Mouse (Mus musculus) yolk sac, embryonic 10.5 days (tissue): ENCODE measurements around the gene Arid2.

ENCODE experiments used
- DNase-seq: peaks from one replicate; pipeline ENCODE4 v3.0.0-alpha.2; 2017; ENCODE audit warnings: low spot score

Gene Arid2

DNA sequence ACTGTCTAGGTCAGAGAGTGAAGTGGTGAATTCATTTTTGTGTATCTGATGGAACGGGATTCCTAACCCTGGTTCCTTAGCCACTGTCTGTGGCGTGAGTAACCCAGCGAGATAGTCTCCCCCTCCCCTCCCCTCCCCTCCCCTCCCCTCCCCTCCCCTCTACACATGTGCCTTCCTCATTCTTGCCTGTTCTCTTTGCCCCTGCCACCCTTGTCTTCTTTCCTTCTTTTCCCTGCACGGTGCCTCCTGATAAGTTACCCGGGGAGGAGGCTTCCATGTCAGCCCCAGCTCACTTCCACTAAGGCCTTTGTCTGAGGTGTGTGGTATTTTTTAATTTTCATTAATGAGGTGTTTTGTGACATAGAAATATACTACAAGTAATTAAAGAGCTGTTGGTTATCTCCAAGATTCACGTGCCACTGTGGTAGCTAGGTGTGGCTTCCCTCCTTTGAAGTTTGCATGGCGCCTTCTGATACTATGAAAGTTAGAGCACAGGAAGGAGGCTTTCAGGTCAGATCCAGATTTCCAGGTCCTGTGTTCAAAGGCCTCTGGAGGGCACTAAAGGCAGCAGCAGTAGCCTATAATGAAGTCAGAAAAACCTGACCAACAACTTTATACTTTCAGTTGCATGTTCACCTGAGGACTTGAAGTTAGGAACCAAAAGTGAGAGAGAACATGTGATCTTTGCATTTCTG is 57.4 kb downstream of the Arid2 start:
- DNase-seq: no peak

DNA sequence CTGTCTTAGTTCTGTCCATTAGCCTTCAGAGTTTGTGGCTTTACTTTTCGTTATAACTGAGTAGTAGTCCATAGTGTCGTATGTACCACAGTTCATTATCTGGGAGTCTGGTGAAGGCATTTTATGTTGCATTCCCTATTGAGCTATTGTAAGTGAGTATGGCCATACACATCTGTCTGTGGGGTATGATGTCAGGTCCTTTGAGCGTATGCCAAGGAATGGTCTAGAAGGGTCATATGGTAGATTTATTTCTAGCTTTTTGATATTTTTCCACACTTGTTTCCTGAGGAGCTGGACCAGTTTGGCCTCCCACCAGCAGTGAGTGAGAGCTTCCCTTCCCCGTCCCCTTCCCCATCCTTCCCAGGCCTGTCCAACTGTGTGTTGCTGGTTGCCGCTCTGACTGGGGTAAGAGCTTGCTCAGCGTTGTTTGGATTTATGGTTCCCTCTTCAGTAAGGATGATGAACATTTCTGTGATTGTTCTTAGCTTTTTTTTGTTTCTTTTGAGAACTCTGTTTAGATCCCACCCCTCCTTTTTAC is 58.1 kb downstream of the Arid2 start:
- DNase-seq: no peak

DNA sequence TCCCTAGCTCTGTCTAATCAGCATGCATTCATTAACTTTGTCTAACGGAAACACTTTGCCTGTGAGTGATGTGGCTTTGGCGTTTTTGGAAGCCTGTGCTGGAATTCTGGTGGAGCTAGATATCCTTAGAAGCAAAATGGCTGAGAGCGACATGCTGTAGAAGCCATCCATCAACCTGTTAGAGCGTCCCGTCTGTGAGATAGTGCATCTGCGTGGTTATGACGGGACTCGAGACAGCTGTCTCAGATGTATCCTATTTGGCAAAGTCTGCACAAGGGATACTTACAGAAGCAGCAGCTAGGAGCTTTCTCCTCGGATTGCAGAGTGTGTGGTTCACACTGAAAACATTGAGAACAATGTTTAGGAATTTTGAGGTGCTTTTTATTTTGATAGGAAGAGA is 64.1 kb downstream of the Arid2 start:
- DNase-seq: no peak

DNA sequence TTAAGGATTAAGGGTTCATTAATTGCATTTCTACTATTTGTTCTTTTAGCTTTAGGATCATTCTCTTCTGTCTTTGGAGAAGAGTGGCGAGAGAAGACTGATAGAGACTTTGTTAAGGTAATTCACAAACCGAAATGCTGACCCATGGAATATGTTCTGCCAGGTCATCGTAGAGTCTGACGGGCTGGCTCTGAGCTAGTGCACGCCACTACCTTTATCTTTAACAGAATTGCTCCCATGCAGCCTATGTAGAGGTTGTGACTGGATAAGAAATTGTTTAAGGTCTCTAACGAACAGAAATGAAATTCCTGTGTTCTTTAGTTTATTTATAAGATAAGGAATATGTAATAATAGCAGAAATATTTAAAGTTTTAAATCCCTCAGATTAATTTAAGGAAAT is 71.6 kb downstream of the Arid2 start:
- no peak for DNase-seq

DNA sequence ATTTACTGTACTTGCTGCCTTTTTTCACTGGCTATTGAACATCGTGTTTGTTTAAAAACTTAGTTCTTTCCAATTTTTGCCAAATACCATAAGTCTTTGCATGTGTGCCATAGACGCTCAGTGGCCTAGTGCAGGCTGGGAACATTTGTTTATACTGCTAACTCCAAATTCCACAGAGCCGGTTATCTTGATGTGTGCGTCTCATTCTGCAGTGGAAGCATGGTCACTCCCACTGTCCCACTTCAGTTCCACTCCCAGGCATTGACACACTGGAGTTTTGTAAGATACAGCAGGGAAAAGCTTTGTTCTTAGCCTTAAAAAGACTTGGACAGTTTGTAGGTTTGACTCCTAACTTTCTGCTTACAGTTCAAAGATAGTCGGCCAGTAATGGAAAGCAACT is 73.3 kb downstream of the Arid2 start:
- no peak for DNase-seq

GRCm38 (mm10) chr15:96365351-96365750 is 78.0 kb downstream of the Arid2 start:
- no peak for DNase-seq

GRCm38 (mm10) chr15:96366176-96366963 is 79.1 kb downstream of the Arid2 start:
- no peak for DNase-seq

GRCm38 (mm10) chr15:96371311-96371710 is 84.0 kb downstream of the Arid2 start:
- no peak for DNase-seq

DNA sequence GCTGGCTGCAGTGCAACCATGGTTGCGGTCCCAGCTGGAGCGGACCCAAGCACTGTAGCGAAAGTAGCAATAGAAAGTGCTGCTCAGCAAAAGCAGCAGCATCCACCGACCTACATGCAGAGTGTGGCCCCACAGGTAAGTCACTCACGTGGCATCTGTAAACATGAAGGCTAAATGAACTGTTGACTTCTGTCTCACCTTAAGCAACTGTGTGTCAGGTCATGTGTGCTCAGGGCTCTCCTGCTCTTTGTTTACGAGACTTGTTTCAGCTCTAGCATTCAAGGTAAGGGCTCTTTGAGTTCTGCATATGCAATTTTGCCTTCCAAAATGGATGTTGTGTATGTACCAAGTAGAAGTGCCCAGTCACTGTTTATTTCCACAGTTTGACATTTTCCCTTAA is 85.3 kb downstream of the Arid2 start:
- no peak for DNase-seq

DNA sequence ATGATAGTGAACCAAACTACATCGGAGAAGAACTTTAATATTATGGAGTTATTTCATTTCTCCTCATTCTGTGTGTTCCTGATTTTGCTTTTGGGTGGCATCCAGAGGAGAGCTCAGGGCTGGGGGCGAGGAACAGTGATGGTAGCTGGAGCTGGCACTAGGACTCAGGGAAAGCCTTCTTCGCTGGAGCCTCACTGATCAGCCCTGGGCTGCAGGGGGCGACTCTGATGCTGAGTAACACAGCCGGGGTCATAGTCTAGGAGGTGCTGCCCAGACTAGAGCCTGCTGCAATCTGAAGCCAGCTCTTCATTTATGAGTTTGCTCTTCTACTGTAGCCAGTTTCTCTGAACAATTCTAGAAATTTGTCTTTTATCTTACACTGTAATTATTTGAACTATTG is 85.8 kb downstream of the Arid2 start:
- DNase-seq: no peak

GRCm38 (mm10) chr15:96376214-96376613 is 88.9 kb downstream of the Arid2 start:
- DNase-seq: no peak

- DNase-seq: no peak
These were observed 89.9 kb downstream of the Arid2 start for GRCm38 (mm10) chr15:96377263-96377662.

GRCm38 (mm10) chr15:96377701-96378100 is 90.4 kb downstream of the Arid2 start:
- no peak for DNase-seq

- DNase-seq: no peak
These were observed 94.9 kb downstream of the Arid2 start for GRCm38 (mm10) chr15:96382223-96382622.

DNA sequence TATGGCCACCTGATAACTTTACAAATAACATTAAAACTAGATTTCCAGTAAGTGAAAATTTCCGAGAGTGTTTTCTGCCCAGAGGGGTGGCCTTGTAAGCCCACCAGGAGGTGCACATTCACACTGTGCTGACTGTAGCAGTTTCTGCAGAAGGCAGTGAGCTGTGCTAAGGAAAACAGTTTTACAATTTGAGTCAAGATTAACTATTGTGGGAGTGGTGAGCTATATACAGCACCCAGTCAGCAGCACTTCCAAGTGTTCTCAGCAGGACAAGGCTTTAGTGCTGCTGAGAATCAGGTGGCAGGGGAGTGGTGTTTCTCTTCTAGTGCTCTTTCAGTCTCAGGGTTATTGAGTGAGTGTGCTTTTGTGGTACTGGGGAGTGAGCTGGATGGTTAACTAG is 101.2 kb downstream of the Arid2 start:
- no peak for DNase-seq

GRCm38 (mm10) chr15:96392878-96393277 is 105.6 kb downstream of the Arid2 start:
- no peak for DNase-seq

GRCm38 (mm10) chr15:96395071-96395470 is 107.8 kb downstream of the Arid2 start:
- no peak for DNase-seq

DNA sequence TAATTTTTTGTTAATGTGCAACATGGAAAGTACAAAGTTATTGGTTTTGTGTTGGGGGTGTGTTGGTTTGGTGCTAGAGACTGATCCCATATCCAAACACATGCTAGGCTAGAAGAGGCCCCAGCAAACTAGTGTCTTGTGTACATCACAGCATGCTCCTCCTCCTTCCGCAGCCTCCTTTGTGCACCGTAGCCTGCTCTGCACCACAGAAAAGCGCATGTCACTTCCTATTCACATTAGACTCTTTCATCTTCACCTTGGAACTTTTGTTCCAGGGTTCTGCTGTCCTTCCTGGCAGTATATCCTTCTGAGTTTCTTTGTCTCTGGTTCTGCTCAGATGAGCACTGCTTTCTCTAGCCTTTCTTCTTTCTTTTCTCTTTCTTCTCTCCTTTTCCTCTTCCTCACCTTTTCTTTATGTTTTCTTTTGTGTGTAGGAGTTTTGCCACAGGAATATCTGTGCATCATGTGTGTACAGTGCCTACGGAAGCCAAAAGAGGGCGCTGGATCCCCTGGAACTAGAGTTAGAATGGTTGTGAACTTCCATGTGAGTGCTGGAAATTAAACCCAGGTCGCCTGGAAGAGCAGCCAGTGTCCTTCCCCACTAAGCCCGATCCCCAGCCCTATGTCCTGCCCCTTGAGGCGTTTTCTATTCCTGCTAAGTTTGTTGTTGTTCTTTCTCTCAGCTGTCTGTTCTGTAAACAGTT is 109.5 kb downstream of the Arid2 start:
- no peak for DNase-seq

GRCm38 (mm10) chr15:96398333-96398732 is 111.0 kb downstream of the Arid2 start:
- DNase-seq: no peak

- DNase-seq: no peak
These were observed 118.2 kb downstream of the Arid2 start for GRCm38 (mm10) chr15:96405548-96405947.

DNA sequence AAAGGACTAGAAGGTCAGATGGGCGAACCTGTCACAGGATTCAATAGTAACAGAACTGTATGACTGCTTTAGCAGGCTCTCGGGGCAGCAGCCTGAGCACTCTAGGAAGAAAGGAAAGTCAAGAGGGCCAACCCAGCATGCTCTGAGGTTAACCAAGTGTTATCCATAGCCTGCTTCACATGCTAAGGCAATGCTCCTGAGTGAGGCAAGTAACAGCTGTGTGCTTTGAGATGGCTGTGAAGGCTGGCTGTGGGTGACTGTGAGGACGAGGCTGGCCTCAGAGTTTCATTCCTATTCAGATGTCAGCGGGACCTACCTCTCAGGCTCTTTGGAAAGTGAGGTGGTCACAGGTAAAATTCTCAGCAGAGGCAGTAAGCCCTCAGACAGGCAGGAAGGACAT is 118.9 kb downstream of the Arid2 start:
- no peak for DNase-seq

DNA sequence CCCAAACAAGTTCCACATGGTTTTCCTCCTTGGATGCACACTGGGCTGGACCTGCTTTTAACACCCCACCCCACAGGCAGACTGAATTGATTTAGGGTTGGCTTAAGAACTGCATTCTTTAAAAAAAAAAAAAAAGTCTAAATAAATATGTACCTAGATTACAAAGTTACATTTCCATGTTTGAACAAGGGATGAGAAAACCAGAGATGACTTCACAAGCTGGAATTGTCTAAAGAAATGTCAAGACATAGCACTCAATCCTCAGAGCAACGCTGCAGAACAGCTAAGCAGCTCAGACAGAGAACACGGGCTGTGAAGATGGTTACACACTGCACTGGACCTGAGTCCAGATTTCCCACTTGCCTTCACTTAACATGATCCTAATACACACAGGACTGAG is 119.8 kb downstream of the Arid2 start:
- DNase-seq: no peak

GRCm38 (mm10) chr15:96408717-96409121 is 121.4 kb downstream of the Arid2 start:
- DNase-seq: peak; percentile 20
